Mouse (Mus musculus): ENCODE results near the gene Btnl6.
"Not testable (repeated sequence)": the region's sequence is repeated elsewhere in the genome, so short reads cannot be mapped to it uniquely, and the experiment has no call there.

Btnl6 gene

DNA sequence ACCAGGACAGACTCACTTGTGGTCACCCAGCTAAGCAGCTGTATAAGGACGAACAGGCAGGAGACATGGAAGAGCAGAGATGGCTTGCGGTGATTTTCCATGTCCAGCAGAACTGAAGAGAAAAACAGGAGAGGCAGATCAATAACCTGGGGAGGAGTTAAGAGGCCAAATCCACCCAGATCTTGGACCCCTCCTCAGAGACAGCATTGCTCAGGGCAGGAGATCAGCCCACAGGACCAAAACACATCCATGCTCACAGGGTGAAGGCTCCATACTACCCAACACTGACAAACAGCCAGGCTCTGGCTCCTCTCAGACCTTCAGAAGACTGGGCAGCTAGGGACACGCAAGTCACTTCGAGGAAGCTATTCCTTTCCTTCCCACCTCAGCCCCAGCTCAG is at the start of gene Btnl6:
Btnl6 (minus strand) TSS at position 101 of the 400 bp plus-strand sequence.
- no peak for DNase-seq (ENCODE audit: low read depth, low spot score)

DNA sequence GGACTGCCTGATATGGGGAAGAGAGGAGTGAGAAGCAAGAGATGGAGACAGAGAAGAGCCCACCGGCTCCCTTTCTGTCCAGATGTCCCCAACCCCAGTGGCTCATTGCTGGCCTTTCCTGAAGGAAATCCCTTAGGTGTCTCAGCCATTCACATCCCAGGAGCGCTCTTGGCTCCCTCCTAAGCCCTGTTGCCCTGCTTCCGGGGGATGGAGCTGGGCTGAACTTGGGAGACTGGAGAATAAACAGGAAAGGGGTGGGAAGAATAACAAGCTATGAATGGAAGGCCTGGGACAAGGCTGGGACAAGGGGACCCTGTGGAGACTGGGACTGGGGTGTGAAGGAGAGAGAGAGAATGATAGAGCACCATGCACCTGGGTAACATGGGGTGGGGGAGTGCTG is 47.6 kb upstream of the Btnl6 start:
- DNase-seq (ENCODE audit: low read depth, low spot score) = no peak

DNA sequence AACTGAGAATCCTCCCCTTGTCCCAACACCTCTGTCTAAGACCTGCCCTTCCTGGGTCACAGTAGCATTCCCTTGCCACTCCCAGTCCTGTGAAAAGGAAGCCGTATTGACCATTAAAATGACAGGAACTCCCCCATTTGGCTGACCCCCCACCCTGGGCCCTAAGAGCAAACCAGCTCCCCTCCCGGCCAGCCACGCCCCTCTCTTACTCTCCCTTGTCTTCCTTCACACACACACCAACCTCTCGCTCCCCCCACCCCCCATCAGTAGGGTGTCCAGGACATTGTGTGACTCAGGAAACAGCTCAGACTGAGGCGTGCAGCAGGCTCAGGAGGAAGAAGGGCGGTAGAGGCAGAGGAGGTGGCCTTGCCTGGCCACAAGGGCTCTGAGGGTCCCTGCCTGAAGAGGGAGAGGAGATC is 46.9 kb upstream of the Btnl6 start, which contains the start of gene Notch4:
Notch4 (plus strand) TSS at position 266 of the 419 bp plus-strand sequence.
- no peak for DNase-seq (ENCODE audit: low read depth, low spot score)

DNA sequence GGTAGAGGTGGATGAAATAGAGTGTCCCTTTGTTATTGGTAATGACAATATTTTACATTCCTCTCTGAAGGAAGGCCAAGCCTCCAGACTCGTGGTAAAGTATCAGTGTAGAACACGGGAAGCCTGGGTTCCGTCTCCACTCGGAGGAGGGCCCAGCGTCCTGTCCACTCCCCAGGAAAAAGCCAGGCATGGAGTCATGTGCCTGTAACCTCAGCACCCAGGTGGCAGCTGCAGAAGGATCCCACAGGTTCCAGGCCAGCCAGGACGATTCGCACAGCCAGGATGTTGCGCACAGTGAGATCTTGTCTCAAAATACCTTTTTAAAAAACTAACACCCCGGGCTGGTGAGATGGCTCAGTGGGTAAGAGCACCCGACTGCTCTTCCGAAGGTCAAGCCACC is 46.2 kb upstream of the Btnl6 start:
- DNase-seq (ENCODE audit: low read depth, low spot score) = no peak

DNA sequence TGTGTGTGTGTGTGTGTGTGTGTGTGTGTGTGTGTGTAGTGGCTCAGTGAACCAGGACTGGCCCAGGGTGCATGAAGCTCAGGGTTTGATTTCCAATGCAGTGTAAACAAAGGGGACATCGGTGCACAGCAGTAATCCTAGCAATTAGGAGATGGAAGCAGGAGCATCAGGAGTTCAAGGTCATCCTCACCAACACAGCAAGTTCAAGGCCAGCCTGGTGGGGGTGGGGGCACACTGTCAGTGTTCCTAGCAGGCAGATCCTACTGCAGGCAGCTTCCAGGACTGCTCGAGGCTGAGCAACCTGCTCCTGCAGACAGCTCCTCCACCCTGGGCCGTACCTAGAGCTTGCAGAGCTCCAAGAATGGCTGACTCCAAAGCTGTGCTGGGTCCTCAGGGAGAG is 45.4 kb upstream of the Btnl6 start:
- DNase-seq (ENCODE audit: low read depth, low spot score) = no peak

DNA sequence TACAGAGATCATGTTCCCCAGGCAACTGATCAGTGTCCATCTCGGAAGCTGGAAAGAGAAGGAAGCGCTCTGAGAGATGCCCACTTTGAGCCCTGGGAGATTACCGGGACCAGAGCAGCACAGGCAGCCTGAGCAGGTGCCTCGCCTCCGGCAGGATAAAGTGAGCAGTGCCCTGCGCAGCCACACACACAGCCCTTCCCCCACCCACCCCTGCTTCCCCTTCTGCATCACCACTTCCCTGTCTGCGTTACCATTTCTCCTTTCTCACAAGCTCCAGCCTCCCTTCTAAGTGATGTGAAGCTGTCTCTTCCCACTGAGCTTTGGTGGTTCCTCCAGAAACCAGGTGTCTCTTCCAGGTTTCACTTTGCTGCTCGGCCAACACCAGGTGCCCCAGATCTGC is 44.0 kb upstream of the Btnl6 start:
- DNase-seq (ENCODE audit: low read depth, low spot score) = no peak

DNA sequence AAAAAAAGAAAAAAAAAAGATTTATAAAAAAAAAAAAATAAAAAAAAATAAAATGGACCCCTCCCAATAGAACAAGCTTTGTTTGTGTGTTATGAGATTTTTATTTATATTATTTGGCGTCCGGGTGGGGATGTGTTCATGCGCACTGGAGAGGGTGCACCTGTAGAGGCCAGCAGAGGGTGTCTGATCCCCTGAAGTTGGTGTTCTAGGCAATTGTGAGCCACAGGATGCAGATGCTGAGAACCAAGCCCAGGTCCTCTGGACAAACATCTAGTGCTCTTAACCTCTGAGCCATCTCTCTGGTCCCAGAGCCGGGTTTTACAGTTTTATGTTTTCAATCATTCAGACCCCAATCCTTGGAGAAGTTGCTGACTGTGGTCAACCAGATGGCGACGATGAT is 43.3 kb upstream of the Btnl6 start:
- DNase-seq (ENCODE audit: low read depth, low spot score) = no peak

DNA sequence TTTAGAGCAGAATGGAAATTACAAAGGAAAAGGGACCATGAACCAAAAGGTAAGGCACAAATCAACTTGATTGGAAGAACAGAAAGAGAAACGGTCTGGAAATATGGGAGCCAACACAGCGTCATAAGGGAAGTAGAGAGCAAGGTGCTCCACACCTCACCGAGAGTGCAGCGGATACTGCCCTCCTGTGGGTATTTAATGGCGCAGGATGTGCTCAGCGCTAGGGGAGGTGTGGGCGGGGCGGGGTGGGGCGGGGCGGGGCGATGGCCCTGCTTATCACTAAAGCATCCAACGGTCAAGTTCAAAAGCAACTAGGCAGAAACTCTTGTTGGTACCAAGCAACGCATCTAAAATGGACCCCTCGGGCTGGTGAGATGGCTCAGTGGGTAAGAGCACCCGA is 42.7 kb upstream of the Btnl6 start:
- peak; percentile 41 for DNase-seq (ENCODE audit: low read depth, low spot score)

DNA sequence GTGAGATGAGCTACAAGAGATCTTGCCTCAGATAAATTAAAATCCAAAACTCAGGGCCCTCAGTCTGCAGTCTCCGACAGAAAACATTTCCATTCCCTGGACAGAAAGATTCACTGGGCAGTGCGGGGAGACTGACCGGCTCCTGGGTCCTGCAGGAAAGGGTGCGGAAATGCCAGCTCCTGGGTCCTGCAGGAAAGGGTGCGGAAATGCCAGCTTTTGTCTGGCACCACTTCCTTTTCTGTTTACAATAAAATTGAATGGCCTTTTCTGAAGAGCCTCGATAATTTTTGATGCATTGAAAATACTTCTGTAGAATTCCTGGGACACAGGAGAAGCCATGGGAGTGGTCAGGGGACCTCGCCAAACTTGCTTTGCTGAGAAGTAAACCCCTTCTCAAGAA is 42.0 kb upstream of the Btnl6 start:
- no peak for DNase-seq (ENCODE audit: low read depth, low spot score)

DNA sequence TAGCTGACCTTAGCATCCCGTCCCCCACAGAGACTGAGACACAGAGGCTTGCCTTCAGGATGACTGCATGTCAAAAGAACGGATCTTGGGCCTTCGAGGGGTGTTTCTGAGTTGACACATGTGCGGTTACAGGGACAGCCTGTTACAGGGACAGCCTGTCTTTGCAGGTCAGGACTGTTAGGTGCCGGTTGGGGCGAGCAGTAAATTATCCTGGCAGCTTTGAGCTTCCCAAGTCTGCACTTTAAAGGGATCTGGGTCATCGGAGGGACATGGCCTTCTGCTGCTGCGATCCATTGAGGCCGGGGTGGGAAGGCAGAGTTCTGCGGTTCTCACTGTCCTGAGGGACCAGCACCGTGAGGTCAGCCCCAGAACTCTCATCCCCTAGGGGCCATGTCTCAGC is 40.3 kb upstream of the Btnl6 start:
- DNase-seq (ENCODE audit: low read depth, low spot score) = no peak

DNA sequence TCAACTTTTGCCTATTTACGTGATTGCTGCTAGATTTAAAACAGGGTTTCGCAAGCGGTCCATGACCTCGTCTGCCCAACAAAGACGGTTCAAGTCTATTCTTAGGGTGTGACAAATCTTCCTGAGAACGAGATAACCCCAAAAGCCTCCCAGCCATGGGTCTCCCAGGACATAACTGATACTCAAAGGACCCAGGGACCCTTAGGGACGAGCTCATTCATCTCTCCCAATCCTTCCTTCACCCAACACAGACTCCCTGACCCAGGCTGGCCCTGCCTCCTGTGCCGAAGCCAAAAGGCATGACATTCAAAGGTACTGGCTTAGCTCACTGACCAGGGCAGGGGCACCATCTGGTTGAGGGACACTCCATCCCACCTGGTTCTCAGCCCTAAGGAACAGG is 39.3 kb upstream of the Btnl6 start:
- no peak for DNase-seq (ENCODE audit: low read depth, low spot score)

DNA sequence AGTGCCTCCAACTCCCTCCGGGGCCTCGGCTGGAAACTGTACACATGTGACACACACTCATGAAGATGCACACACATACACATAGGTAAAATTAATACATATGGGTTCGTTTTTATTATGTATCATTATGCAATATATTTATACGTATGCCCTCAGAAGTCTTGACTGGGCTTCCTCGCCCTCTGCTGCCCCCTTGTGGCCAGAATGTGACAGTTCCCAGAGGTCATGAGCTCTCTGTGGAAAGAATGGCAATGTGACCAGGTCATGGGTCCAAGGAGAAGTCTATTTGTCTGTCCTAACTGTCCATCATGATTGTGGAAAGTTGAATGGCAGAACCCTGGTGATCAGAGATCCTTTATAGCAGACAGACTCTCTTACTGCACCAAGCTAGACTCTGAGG is 38.3 kb upstream of the Btnl6 start:
- peak; percentile 70 for DNase-seq (ENCODE audit: low read depth, low spot score)

DNA sequence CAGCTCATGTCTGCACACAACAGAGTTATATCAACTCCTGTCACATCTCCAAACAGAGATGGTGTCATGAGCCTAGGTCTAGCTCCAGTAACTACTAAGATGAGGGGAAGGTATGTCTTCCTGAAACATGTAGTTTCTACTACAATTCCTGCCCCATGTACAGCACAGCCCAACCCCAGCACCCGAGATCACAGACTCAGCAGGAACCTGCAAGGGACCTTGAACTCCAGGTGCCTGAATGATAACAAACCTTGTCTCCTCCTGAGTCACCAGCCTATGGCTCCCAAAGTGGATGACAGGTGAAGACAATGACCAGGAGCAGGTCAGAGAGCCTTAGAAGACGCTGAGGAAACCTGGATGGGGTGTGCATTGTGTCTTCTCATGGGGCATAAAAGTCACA is 32.7 kb upstream of the Btnl6 start:
- no peak for DNase-seq (ENCODE audit: low read depth, low spot score)

DNA sequence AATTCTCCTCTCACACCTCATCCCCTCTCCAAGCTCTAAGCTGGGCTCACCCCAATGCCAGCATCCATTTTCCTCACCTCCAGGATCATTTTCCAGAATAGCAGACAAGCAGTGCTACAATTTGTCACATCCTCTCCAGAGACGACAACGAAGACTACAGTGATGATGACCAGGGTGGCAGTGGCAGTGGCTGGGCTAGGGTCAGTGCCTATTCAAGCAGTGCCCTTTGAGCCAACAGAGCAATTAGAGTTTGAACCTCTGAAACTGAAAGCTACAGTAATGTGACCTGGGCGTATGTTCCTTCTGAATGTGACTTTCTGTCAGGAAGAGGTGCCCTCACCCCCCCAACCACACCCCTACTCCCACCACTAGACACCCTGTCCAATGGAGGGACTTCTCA is 32.0 kb upstream of the Btnl6 start:
- no peak for DNase-seq (ENCODE audit: low read depth, low spot score)

DNA sequence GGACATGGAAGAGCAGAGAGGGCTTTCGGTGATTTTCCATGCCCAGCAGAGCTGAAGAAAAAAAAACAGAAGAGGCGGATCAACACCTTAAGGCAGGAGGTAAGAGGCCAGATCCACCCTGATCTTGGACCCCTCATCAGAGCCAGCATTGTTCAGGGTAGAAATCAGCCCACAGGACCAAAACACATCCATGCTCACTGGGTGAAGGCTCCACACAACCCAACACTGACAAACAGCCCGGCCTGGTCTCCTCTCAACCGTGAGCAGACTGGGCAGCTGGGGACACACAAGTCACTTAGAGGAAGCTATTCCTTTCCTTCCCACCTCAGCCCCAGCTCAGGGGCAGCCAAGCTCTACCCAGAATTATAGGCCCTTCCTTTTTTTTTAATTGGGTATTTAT is 30.4 kb upstream of the Btnl6 start:
- no peak for DNase-seq (ENCODE audit: low read depth, low spot score)

DNA sequence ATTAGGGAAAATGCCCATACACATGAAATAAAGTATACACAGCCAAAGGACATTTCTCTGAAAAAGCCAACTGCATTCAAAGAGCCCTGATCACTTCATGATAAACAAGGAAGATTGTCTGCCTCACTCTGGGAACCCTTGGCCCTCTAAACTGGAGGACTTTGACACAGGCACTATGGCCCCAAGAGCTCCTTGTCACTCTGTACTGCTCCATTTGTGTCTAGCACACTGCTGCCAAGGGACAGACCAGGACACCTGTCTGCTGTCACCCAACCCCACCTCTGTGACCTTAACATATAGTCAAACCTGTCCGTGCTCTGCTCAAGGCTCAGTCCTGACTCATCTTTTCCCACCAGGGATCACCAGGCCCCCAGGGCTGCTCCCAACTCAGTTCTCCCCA is 29.6 kb upstream of the Btnl6 start:
- DNase-seq (ENCODE audit: low read depth, low spot score) = no peak

DNA sequence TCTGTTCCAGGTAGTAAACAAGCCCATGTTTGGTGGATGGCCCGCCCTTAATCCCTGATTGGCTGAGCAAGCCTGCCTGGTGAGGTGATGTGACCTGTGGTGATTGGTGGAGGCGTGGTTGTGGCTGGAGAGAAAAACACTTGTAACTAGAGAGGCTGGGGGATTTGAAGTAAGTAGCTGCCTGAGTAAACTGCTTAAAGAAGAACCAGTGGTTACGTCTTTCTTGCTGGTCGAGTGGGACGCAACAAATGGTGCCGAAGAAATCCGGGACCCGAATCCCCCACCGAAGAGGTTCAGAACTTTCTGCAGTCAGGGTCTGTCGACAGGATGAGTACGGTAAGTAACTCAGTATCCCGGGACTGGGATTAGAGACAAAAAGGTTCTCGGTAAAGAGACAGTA is 26.4 kb upstream of the Btnl6 start:
- not testable (repeated sequence) for DNase-seq (ENCODE audit: low read depth, low spot score)

DNA sequence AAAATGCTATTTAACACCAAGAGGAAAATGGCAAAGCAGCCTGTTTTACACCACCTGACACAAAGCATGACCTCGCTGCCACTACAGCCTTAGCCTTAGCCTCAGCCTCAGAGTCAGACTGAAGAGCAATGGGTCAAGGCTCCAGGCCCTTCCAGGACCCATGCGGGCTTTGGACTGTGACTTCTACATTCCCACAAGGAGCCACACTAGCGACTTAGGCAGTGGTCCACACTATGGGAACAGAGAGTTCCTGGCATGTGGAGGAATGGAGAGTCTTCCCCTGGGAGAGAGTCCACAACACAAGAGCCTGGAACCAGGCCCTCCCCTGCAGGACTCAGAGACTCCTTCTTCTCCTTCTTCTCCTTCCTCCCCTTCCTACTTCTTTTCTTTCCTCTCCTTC is 15.5 kb upstream of the Btnl6 start:
- DNase-seq (ENCODE audit: low read depth, low spot score) = no peak

DNA sequence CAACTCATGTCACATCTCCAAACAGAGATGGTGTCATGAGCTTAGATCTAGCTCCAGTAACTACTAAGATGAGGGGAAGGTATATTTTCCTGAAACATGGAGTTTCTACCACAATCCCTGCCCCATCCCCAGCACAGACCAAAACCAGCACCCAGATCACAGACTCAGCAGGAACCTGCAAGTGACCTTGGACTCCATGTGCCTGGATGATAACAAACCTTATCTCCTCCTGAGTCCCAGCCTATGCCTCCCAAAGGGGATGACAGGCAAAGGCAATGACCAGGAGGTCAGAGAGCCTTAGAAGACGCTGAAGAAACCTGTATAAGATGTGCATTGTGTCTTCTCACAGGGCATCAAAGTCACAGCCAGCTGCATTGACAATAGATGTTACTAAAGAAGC is 1.8 kb upstream of the Btnl6 start:
- DNase-seq (ENCODE audit: low read depth, low spot score) = no peak

DNA sequence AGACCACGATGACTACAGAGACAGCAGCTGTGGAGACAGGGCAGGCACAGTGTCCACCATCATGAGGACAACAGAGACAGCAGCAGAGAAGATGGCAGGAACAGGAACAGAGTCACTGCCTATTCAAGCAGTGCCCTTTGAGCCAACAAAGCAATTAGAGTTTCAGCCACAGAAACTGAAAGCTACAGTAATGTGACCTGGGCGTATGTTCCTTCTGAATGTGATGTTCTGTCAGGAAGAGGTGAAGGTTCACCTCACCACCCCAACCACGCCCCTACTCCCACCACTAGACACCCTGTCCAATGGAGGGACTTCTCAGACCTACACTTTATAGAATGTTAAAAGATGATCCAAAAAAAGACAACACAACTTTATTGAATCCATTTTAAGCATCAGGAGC is 1.4 kb upstream of the Btnl6 start:
- not testable (repeated sequence) for DNase-seq (ENCODE audit: low read depth, low spot score)

DNA sequence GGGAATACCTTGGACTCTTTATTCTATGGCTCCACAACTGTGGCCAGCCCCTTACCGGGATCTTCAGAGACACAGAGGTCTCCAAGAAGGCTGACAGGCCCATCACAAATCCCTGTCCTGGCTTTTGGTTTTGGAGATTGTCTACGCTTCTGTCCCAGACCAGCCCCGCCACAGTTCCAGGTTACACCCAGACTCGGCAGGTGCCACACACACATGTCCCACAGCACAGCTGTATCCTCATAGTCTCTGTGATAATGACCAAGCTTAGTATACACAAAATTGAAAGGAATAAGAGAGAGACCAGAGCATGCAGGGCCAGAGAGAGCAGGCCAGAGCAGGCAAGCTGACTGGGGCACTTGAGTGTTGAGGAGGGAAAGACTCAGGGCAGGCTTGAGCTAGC is 643 bp upstream of the Btnl6 start:
- no peak for DNase-seq (ENCODE audit: low read depth, low spot score)

DNA sequence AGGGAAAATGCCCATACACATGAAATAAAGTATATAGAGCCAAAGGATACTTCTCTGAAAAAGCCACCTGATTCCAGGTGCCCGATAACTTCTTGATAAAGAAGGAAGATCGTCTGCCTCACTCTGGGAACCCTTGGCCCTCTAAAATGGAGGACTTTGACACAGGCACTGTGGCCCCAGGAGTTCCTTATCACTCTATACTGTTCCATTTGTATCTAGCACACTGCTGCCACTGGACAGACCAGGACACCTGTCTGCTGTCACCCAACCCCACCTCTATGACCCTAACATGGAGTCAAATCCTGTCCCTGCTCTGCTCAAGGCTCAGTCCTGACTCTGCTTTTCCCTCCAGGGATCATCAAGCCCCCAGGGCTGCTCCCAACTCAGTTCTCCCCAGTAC is 638 bp downstream of the Btnl6 start:
- no peak for DNase-seq (ENCODE audit: low read depth, low spot score)

DNA sequence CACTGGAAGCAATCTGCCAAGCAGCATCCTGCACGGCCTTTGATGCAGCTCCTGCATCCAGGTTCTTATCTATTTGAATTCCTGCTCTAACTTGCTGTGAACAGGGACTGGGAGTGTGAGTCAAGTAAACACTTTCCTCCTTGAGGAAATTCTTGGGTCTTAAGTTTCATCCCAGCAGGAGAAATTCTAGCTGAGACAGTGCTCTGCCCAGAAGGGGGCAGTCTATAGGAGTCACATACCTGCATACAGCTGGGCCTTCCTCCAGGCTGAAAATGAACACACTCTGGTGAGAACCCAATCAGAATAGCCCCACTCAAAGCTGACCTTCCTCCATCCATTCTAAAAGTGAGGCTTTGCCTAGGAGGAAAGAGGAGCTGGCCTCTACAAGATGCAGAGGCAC is 5.4 kb downstream of the Btnl6 start:
- DNase-seq (ENCODE audit: low read depth, low spot score) = not testable (repeated sequence)

DNA sequence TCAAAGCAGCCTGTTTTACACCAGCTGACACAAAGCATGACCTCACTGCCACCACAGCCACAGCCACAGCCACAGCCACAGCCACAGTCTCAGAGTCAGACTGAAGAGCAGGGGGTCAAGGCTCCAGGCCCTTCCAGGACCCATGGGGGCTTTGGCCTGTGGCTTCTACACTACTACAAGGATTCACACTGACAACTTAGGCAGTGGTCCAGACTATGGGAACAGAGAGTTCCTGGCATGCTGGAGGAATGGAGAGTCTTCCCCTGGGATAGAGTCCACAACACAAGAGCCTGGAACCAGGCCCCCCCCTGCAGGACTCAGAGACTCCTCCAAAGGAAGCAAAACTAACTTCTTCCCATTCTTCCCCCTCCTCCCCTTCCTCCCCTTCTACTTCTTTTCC is 9.6 kb downstream of the Btnl6 start:
- no peak for DNase-seq (ENCODE audit: low read depth, low spot score)

DNA sequence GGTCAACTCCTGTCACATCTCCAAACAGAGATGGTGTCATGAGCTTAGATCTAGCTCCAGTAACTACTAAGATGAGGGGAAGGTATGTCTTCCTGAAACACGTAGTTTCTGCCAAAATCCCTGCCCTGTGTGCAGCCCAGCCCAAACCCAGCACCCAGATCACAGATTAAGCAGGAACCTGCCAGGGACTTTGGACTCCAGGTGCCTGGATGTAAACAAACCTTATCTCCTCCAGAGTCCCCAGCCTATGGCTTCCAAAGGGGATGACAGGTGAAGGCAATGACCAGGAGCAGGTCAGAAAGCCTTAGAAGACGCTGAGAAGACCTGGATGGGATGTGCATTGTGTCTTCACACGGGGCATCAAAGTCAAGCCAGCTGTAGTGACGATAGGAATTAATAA is 19.4 kb downstream of the Btnl6 start:
- DNase-seq (ENCODE audit: low read depth, low spot score) = not testable (repeated sequence)

All from CD4-positive helper T cell, adult 2 months (primary cell).